Comparison of ENCODE assay signal across 24 mouse cellular contexts in the genomic region with DNA sequence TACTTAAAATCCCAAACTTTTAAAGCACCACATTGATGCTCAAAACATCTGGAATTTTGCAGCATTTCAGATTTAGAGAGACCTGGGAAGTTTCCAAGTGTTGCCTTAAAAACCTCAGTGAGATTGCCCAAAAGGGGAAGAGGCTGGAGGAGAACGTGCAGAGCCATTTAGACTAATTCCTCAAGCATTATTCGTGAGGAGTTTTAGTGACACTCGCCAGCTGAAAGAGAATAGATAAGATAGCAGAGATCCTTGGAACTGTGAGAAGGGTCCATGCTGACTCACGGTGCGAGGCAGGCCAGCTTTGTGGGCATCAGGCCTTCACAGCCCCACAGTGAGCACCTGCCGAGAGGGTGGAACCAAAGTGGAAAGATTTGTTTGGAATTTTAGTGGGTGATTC. TPM values are rescaled to one million over a fixed set of nuclear protein-coding genes. Genes with fewer than 3 reads are reported as not detected.
A peak's percentile ranks its signal among the peaks of the same experiment; 100 is the strongest.
DNase-seq lines count a peak whose midpoint lies in the region; ATAC-seq lines count a peak whose summit lies in the region.
"Had no signal": no experiment of that assay in that cellular context is flagged by ENCODE, and none has a peak within 500 bp of the region (broad histone marks: within the 10 kb centered on the region; RNA-seq: fewer than 3 reads in every experiment).

No protein-coding gene starts in this region.

- H3K27ac ChIP-seq in liver, embryonic 13.5 days, result no peak overlapping the region
- H3K27ac ChIP-seq: embryonic facial prominence, embryonic 13.5 days; forebrain, embryonic 12.5 days; heart, adult 2 months; heart, embryonic 15.5 days; hindbrain, embryonic 15.5 days had no signal

- peak; percentile 45; the same call in 1 of the 2 replicates for ATAC-seq in liver, embryonic 13.5 days (ENCODE audit: low read depth)
- ATAC-seq: CD4-positive, CD25-positive, alpha-beta regulatory T cell, adult 4 months; forebrain, embryonic 16.5 days had no signal

- 11% methylated on average over 6 of the region's 6 CpGs for WGBS in liver, embryonic 13.5 days (ENCODE audit: insufficient replicate concordance)

- no peak overlapping the region for H3K4me3 ChIP-seq in liver, embryonic 13.5 days (replicated peaks)
- H3K4me3 ChIP-seq: embryonic facial prominence, embryonic 13.5 days; forebrain, embryonic 12.5 days; heart, adult 2 months; heart, embryonic 15.5 days; hindbrain, embryonic 15.5 days had no signal

- no peaks in the 10 kb centered on the region for H3K9me3 ChIP-seq in liver, embryonic 13.5 days (replicated peaks)
- H3K9me3 ChIP-seq: embryonic facial prominence, embryonic 13.5 days; forebrain, embryonic 12.5 days; heart, embryonic 15.5 days; hindbrain, embryonic 15.5 days had no signal

- intact Hi-C loops in heart, postnatal 14 days (cut with DNase I), result no loop called here

- no peaks in the 10 kb centered on the region for H3K27me3 ChIP-seq in liver, embryonic 13.5 days
- H3K27me3 ChIP-seq: embryonic facial prominence, embryonic 13.5 days; forebrain, embryonic 12.5 days; heart, embryonic 15.5 days; hindbrain, embryonic 15.5 days had no signal

- DNase-seq in heart, adult 11 months, result peak; percentile 50
- DNase-seq in heart, postnatal 14 days, result no peak
- DNase-seq in MEL-GATA-1-ER (ENCODE audit: extremely low read depth, low read depth), result peak; percentile 43
- DNase-seq in liver, embryonic 13.5 days, result peak; percentile 16
- no peak for DNase-seq in kidney, postnatal 14 days
- DNase-seq in lung, postnatal 25 days (ENCODE audit: low spot score), result no peak
- DNase-seq in embryo, embryonic 10 days (ENCODE audit: low spot score), result no peak
- DNase-seq: adrenal gland, adult 8-10 months; adrenal gland, postnatal 36 days; B cell, adult 2 months; cerebellum, adult 11 months; cerebellum, adult 8-10 months; cerebellum, postnatal 14 days; gastrocnemius, postnatal 10 days; heart, adult 2 months; heart, postnatal 36 days had no signal

- no peaks in the 10 kb centered on the region for H3K36me3 ChIP-seq in liver, embryonic 13.5 days
- H3K36me3 ChIP-seq: heart, embryonic 15.5 days had no signal

- H3K4me1 ChIP-seq in liver, embryonic 13.5 days (replicated peaks), result peaks cover 5% of the 10 kb centered on the region
- H3K4me1 ChIP-seq: embryonic facial prominence, embryonic 13.5 days; hindbrain, embryonic 15.5 days had no signal

- H3K9ac ChIP-seq in liver, embryonic 13.5 days, result no peak overlapping the region
- H3K9ac ChIP-seq: embryonic facial prominence, embryonic 13.5 days; forebrain, embryonic 12.5 days; heart, embryonic 15.5 days; hindbrain, embryonic 15.5 days had no signal

- no peak overlapping the region for H3K4me2 ChIP-seq in liver, embryonic 13.5 days
- H3K4me2 ChIP-seq: embryonic facial prominence, embryonic 13.5 days; forebrain, embryonic 12.5 days; heart, embryonic 11.5 days; heart, embryonic 15.5 days; hindbrain, embryonic 15.5 days had no signal

RNA-seq across cellular contexts. Expression of a gene that starts 39.8 kb away (rescaled TPM):
- under 1 TPM in 1 of 2 experiments, not detected in 1; 0.39 TPM for total RNA-seq in heart, postnatal 14 days (2021)
- polyA plus RNA-seq in liver, embryonic 13.5 days (2015; fragmentation: Nextera tagmentation; extraction: Ambion mirVana), result 0.06 and 0.12 TPM in 2 replicates
- total RNA-seq: adrenal gland, postnatal 36 days; gastrocnemius, postnatal 10 days; gastrocnemius, postnatal 4 days; heart, postnatal 36 days had no signal
- polyA plus RNA-seq: CD4-positive, CD25-positive, alpha-beta regulatory T cell, adult 4 months had no signal

Comparison
In these comparisons a context has a peak if more than half of its experiments do, and no peak if none do; other contexts are left out.
1. DNase-seq: peak in heart, adult 11 months (single experiment), MEL-GATA-1-ER (single experiment) and liver, embryonic 13.5 days (single experiment); none in heart, postnatal 14 days (0 of 2), kidney, postnatal 14 days (single experiment), lung, postnatal 25 days (single experiment) and embryo, embryonic 10 days (single experiment).